Mouse (Mus musculus) liver, postnatal 0 days (tissue): ENCODE data around the gene Mylk2. TPM values are rescaled to one million over a fixed set of nuclear protein-coding genes. Genes with fewer than 3 reads are reported as not detected.

Source experiments
- ATAC-seq: fragments of 200-750 bp; cut with Nextera tagmentation; 2 replicates; pipeline ENCODE4 v1.8.0; 2017; ENCODE audit warnings: mild to moderate bottlenecking, moderate library complexity
- DNase-seq: peaks from one replicate; pipeline ENCODE4 v3.0.0-alpha.2; 2016
- H3K27ac ChIP-seq: fragments of 300-500 bp; sonication (generic); 2 replicates; pipeline ENCODE4 v1.5.1; 2014; ENCODE audit warnings: antibody characterized with exemption, moderate library complexity, mild to moderate bottlenecking, low read depth
- H3K27me3 ChIP-seq: fragments of 300-500 bp; sonication (generic); 2 replicates; pipeline ENCODE4 v1.6.1; 2014; ENCODE audit warnings: low read length, control low read depth, mixed read lengths; ENCODE audit not compliant: insufficient read depth
- H3K36me3 ChIP-seq: fragments of 300-500 bp; sonication (generic); replicated peaks from 2 replicates; pipeline ENCODE4 v1.6.1; 2014; ENCODE audit warnings: mild to moderate bottlenecking, control low read depth, low read length, moderate library complexity, mixed read lengths; ENCODE audit not compliant: insufficient read depth
- H3K4me1 ChIP-seq: fragments of 300-500 bp; sonication (generic); 2 replicates; pipeline ENCODE4 v1.6.1; 2014; ENCODE audit warnings: antibody characterized with exemption, mild to moderate bottlenecking, control low read depth; ENCODE audit not compliant: insufficient read depth
- H3K4me2 ChIP-seq: fragments of 300-500 bp; sonication (generic); 2 replicates; pipeline ENCODE4 v1.6.1; 2014; ENCODE audit warnings: low read depth, mild to moderate bottlenecking, low read length, moderate library complexity, mixed read lengths
- H3K4me3 ChIP-seq: fragments of 300-500 bp; sonication (generic); 2 replicates; pipeline ENCODE4 v1.5.1; 2014; ENCODE audit warnings: low read depth, low read length
- H3K9ac ChIP-seq: fragments of 300-500 bp; sonication (generic); replicated peaks from 2 replicates; pipeline ENCODE4 v1.6.1; 2014; ENCODE audit warnings: mild to moderate bottlenecking, moderate library complexity
- H3K9me3 ChIP-seq: fragments of 300-500 bp; sonication (generic); 2 replicates; pipeline ENCODE4 v1.6.1; 2016; ENCODE audit warnings: mild to moderate bottlenecking, control low read depth, low read length, mixed read lengths
- CTCF ChIP-seq: sonication (generic); IDR thresholded peaks from 2 replicates; pipeline ENCODE4 v1.5.1; 2016; ENCODE audit warnings: antibody characterized with exemption, low read depth
- EP300 ChIP-seq: IDR thresholded peaks from 2 replicates; pipeline ENCODE4 v1.6.1; 2016; ENCODE audit warnings: antibody characterized with exemption, low read depth, mild to moderate bottlenecking
- WGBS: fragments of 180-500 bp; shearing (Covaris S2); extraction: QIAGEN DNeasy Blood & Tissue Kit; methylation state at CpG from one replicate; pipeline ENCODE4 v1.1.7; 2014; ENCODE audit not compliant: insufficient replicate concordance; 5-methylcytosine and 5-hydroxymethylcytosine counted together
- polyA plus RNA-seq: library from polyadenylated mRNA; unstranded; fragments of >200 nt; fragmentation: Nextera tagmentation; extraction: Ambion mirVana; gene quantifications from 2 replicates; pipeline ENCODE4 v1.2.1, GENCODE M21; 2015

The Mylk2 gene
- polyA plus RNA-seq, 1 experiment from 2014 or later, result not detected

- no peak for ATAC-seq
- H3K27me3 ChIP-seq, result no peaks in the 10 kb centered on the region
- no peak overlapping the region for H3K4me2 ChIP-seq
- H3K36me3 ChIP-seq, result peaks cover 91% of the 10 kb centered on the region
- no peak overlapping the region for H3K27ac ChIP-seq
- DNase-seq, result no peak
- WGBS, result 84% methylated on average over 3 of the region's 3 CpGs
- H3K9ac ChIP-seq, result no peak overlapping the region
- no peaks in the 10 kb centered on the region for H3K9me3 ChIP-seq
- TF ChIP-seq EP300, result no peak
- no peak for TF ChIP-seq CTCF
- no peak overlapping the region for H3K4me3 ChIP-seq
- H3K4me1 ChIP-seq, result no peaks in the 10 kb centered on the region
These were observed 23.9 kb upstream of the Mylk2 start for GRCm38 (mm10) chr2:152887230-152887629.

- no peaks in the 10 kb centered on the region for H3K9me3 ChIP-seq
- H3K4me3 ChIP-seq, result no peak overlapping the region
- no peak overlapping the region for H3K27ac ChIP-seq
- H3K36me3 ChIP-seq, result peaks cover 94% of the 10 kb centered on the region
- no peak overlapping the region for H3K9ac ChIP-seq
- 93% methylated on average over 5 of the region's 5 CpGs for WGBS
- no peaks in the 10 kb centered on the region for H3K27me3 ChIP-seq
- TF ChIP-seq EP300 (no peak), CTCF (no peak)
- no peaks in the 10 kb centered on the region for H3K4me1 ChIP-seq
- DNase-seq, result no peak
- no peak for ATAC-seq
- no peak overlapping the region for H3K4me2 ChIP-seq
These were observed 22.4 kb upstream of the Mylk2 start for GRCm38 (mm10) chr2:152888774-152889173.

- DNase-seq (no peak), ATAC-seq (no peak)
- TF ChIP-seq CTCF (no peak), EP300 (no peak)
- Histone ChIP-seq H3K27ac (no peak overlapping the region), H3K27me3 (no peaks in the 10 kb centered on the region), H3K4me3 (no peak overlapping the region), H3K4me2 (no peak overlapping the region), H3K9ac (no peak overlapping the region), H3K4me1 (no peaks in the 10 kb centered on the region), H3K9me3 (no peaks in the 10 kb centered on the region), H3K36me3 (peaks cover 44% of the 10 kb centered on the region)
- WGBS, result 92% methylated on average over 9 of the region's 9 CpGs
These were observed 15.3 kb upstream of the Mylk2 start for GRCm38 (mm10) chr2:152895834-152896233.

- Histone ChIP-seq H3K4me1 (no peaks in the 10 kb centered on the region), H3K9me3 (no peaks in the 10 kb centered on the region), H3K9ac (no peak overlapping the region), H3K27me3 (no peaks in the 10 kb centered on the region), H3K4me2 (no peak overlapping the region), H3K36me3 (peaks cover 34% of the 10 kb centered on the region), H3K27ac (no peak overlapping the region), H3K4me3 (no peak overlapping the region)
- WGBS, result 80% methylated on average over 3 of the region's 3 CpGs
- TF ChIP-seq CTCF, result no peak
- TF ChIP-seq EP300, result no peak
- DNase-seq (no peak), ATAC-seq (no peak)
These were observed 14.2 kb upstream of the Mylk2 start for GRCm38 (mm10) chr2:152896926-152897325.

GRCm38 (mm10) chr2:152899011-152899410, 12.1 kb upstream of the Mylk2 start:
- no peak overlapping the region for H3K27ac ChIP-seq
- WGBS, result 77% methylated on average over 6 of the region's 6 CpGs
- H3K4me2 ChIP-seq, result no peak overlapping the region
- DNase-seq, result no peak
- H3K36me3 ChIP-seq, result peaks cover 13% of the 10 kb centered on the region
- no peak overlapping the region for H3K4me3 ChIP-seq
- no peak for ATAC-seq
- no peak overlapping the region for H3K9ac ChIP-seq
- no peaks in the 10 kb centered on the region for H3K4me1 ChIP-seq
- no peaks in the 10 kb centered on the region for H3K9me3 ChIP-seq
- no peak for TF ChIP-seq CTCF
- TF ChIP-seq EP300, result no peak
- H3K27me3 ChIP-seq, result no peaks in the 10 kb centered on the region

GRCm38 (mm10) chr2:152901296-152901695, 9.9 kb upstream of the Mylk2 start:
- ATAC-seq, result no peak
- no peaks in the 10 kb centered on the region for H3K9me3 ChIP-seq
- H3K4me1 ChIP-seq, result no peaks in the 10 kb centered on the region
- no peaks in the 10 kb centered on the region for H3K36me3 ChIP-seq
- no peak for DNase-seq
- no peak overlapping the region for H3K4me2 ChIP-seq
- no peak overlapping the region for H3K27ac ChIP-seq
- no peak overlapping the region for H3K4me3 ChIP-seq
- 87% methylated on average over 15 of the region's 15 CpGs for WGBS
- TF ChIP-seq EP300 (no peak), CTCF (no peak)
- H3K9ac ChIP-seq, result no peak overlapping the region
- H3K27me3 ChIP-seq, result no peaks in the 10 kb centered on the region

GRCm38 (mm10) chr2:152902658-152903057, 8.5 kb upstream of the Mylk2 start:
- Histone ChIP-seq H3K27ac (no peak overlapping the region), H3K9ac (no peak overlapping the region), H3K9me3 (no peaks in the 10 kb centered on the region), H3K4me3 (no peak overlapping the region), H3K4me1 (no peaks in the 10 kb centered on the region), H3K36me3 (no peaks in the 10 kb centered on the region), H3K4me2 (no peak overlapping the region), H3K27me3 (no peaks in the 10 kb centered on the region)
- WGBS, result 70% methylated on average over 3 of the region's 3 CpGs
- TF ChIP-seq CTCF, result no peak
- TF ChIP-seq EP300, result no peak
- ATAC-seq (no peak), DNase-seq (no peak)
